Mouse (Mus musculus) CH12.LX (cell line): Measurements from ENCODE around the gene Siae. TPM values are rescaled to one million over a fixed set of nuclear protein-coding genes. Genes with fewer than 3 reads are reported as not detected.

ENCODE experiments used
- DNase-seq: peaks from one replicate; pipeline ENCODE4 v3.0.0-alpha.2; 2013; ENCODE audit errors: extremely low read depth
- H3K27ac ChIP-seq: 2 replicates; pipeline ENCODE4 v1.5.1; 2012; ENCODE audit warnings: low read depth, mild to moderate bottlenecking, control low read depth, moderate library complexity; ENCODE audit not compliant: insufficient read depth
- H3K27me3 ChIP-seq: replicated peaks from 2 replicates; pipeline ENCODE3; 2012; ENCODE audit warnings: inconsistent platforms
- H3K36me3 ChIP-seq, 2 experiments: replicated peaks in 1 of 2; 2 replicates each; pipeline versions ENCODE3 to v1.6.1; 2012; ENCODE audit warnings: inconsistent platforms in 1 of 2, low read length in 1 of 2, mild to moderate bottlenecking in 1 of 2, mixed read lengths in 1 of 2, moderate library complexity in 1 of 2; ENCODE audit not compliant: control insufficient read depth in 1 of 2, insufficient read depth in 1 of 2
- H3K4me1 ChIP-seq, 2 experiments: 2 replicates each; pipeline ENCODE4 v1.6.1; 2012; ENCODE audit warnings: inconsistent platforms in 1 of 2, moderate library complexity in 1 of 2; ENCODE audit not compliant: insufficient read depth in 2 of 2, control insufficient read depth in 1 of 2
- H3K4me2 ChIP-seq: 2 replicates; pipeline ENCODE4 v1.6.1; 2012; ENCODE audit warnings: low read depth, mild to moderate bottlenecking, control low read depth; ENCODE audit not compliant: poor library complexity, insufficient read depth, severe bottlenecking
- H3K4me3 ChIP-seq, 3 experiments: fragments of 150-350 bp in 1 of 3; sonication (generic) in 1 of 3; replicated peaks in 1 of 3; 2 replicates each; pipeline versions ENCODE3 to v1.5.1; 2011 to 2012; ENCODE audit warnings: low read depth in 2 of 3, low read length in 2 of 3, mild to moderate bottlenecking in 2 of 3, moderate library complexity in 2 of 3, control low read depth in 1 of 3, improper control_type of control experiment in 1 of 3, inconsistent platforms in 1 of 3, mixed read lengths in 1 of 3; ENCODE audit not compliant: poor library complexity in 1 of 3
- H3K79me2 ChIP-seq: replicated peaks from 2 replicates; pipeline ENCODE4 v1.6.1; 2012; ENCODE audit warnings: mild to moderate bottlenecking, moderate library complexity; ENCODE audit not compliant: control insufficient read depth, poor library complexity, insufficient read depth, severe bottlenecking; ENCODE audit errors: extremely low read depth
- H3K9ac ChIP-seq: 2 replicates; pipeline ENCODE4 v1.6.1; 2012; ENCODE audit warnings: low read depth, mild to moderate bottlenecking, control low read depth, moderate library complexity; ENCODE audit not compliant: insufficient read depth
- H3K9me3 ChIP-seq: replicated peaks from 2 replicates; pipeline ENCODE3; 2012; ENCODE audit warnings: low read length, inconsistent platforms, mixed read lengths
- CHD1 ChIP-seq: IDR thresholded peaks from 2 replicates; pipeline ENCODE4 v1.6.1; 2012; ENCODE audit warnings: low read depth, low read length, improper control_type of control experiment, inconsistent platforms
- CHD2 ChIP-seq: IDR thresholded peaks from 2 replicates; pipeline ENCODE4 v1.6.1; 2011; ENCODE audit warnings: low read length, improper control_type of control experiment
- CTCF ChIP-seq, 2 experiments: IDR thresholded peaks in 1 of 2; conservative IDR thresholded peaks in 1 of 2; 2 replicates each; pipeline ENCODE4 v1.5.1; 2011 to 2012; ENCODE audit warnings: low read depth in 2 of 2, low read length in 2 of 2, improper control_type of control experiment in 1 of 2, inconsistent platforms in 1 of 2, mild to moderate bottlenecking in 1 of 2, moderate library complexity in 1 of 2
- E2F4 ChIP-seq: IDR thresholded peaks from 2 replicates; pipeline ENCODE4 v1.6.1; 2011; ENCODE audit warnings: low read depth, low read length, improper control_type of control experiment; ENCODE audit not compliant: insufficient replicate concordance
- ELF1 ChIP-seq: IDR thresholded peaks from 2 replicates; pipeline ENCODE4 v1.6.1; 2014; ENCODE audit warnings: low read depth, mild to moderate bottlenecking, inconsistent platforms, low read length, improper control_type of control experiment
- EP300 ChIP-seq: IDR thresholded peaks from 2 replicates; pipeline ENCODE4 v1.6.1; 2011; ENCODE audit warnings: low read length, improper control_type of control experiment
- ETS1 ChIP-seq: conservative IDR thresholded peaks from 2 replicates; pipeline ENCODE4 v1.6.1; 2012; ENCODE audit warnings: low read depth, mild to moderate bottlenecking, inconsistent platforms, low read length, improper control_type of control experiment, moderate library complexity
- GABPA ChIP-seq: IDR thresholded peaks from 2 replicates; pipeline ENCODE4 v1.6.1; 2012; ENCODE audit warnings: low read depth, low read length, improper control_type of control experiment, inconsistent platforms; ENCODE audit not compliant: insufficient replicate concordance
- MAZ ChIP-seq: IDR thresholded peaks from 2 replicates; pipeline ENCODE4 v1.6.1; 2012; ENCODE audit warnings: low read depth, mild to moderate bottlenecking, inconsistent platforms, low read length, improper control_type of control experiment, moderate library complexity
- MXI1 ChIP-seq: IDR thresholded peaks from 2 replicates; pipeline ENCODE4 v1.6.1; 2011; ENCODE audit warnings: mild to moderate bottlenecking, low read depth, low read length, improper control_type of control experiment
- NELFE ChIP-seq: IDR thresholded peaks from 2 replicates; pipeline ENCODE4 v1.6.1; 2011; ENCODE audit warnings: low read depth, low read length, improper control_type of control experiment
- RCOR1 ChIP-seq: conservative IDR thresholded peaks from 2 replicates; pipeline ENCODE4 v1.6.1; 2012; ENCODE audit warnings: low read depth, mild to moderate bottlenecking, inconsistent platforms, low read length, improper control_type of control experiment
- SIN3A ChIP-seq: IDR thresholded peaks from 2 replicates; pipeline ENCODE4 v1.6.1; 2012; ENCODE audit warnings: low read length, improper control_type of control experiment, inconsistent platforms
- TBP ChIP-seq: conservative IDR thresholded peaks from 2 replicates; pipeline ENCODE4 v1.6.1; 2011; ENCODE audit warnings: low read depth, low read length, improper control_type of control experiment
- TCF12 ChIP-seq: IDR thresholded peaks from 2 replicates; pipeline ENCODE4 v1.6.1; 2014; ENCODE audit warnings: low read depth, mild to moderate bottlenecking, inconsistent platforms, low read length, improper control_type of control experiment
- USF1 ChIP-seq: IDR thresholded peaks from 2 replicates; pipeline ENCODE4 v1.6.1; 2014; ENCODE audit warnings: low read depth, mild to moderate bottlenecking, inconsistent platforms, low read length, improper control_type of control experiment
- ZC3H11A ChIP-seq: IDR thresholded peaks from 2 replicates; pipeline ENCODE4 v1.6.1; 2012; ENCODE audit warnings: low read depth, mild to moderate bottlenecking, inconsistent platforms, low read length, improper control_type of control experiment
- ZMIZ1 ChIP-seq: IDR thresholded peaks from 2 replicates; pipeline ENCODE4 v1.6.1; 2012; ENCODE audit warnings: low read depth, mild to moderate bottlenecking, inconsistent platforms, low read length, improper control_type of control experiment
- dilution Hi-C: fragments of 300-500 bp; cut with MboI; formaldehyde crosslinking; loops from 2 replicates; pipeline ENCODE4 v1.14.3; 2020; ENCODE audit warnings: low sequenced_read_pairs; ENCODE audit not compliant: extremely low pct_unique_long_range_greater_than_20kb, extremely low pct_ligation_motif_present
- in situ Hi-C: fragments of 300-500 bp; cut with MboI; formaldehyde crosslinking; loops from 3 replicates; pipeline ENCODE4 v1.14.3; 2019; ENCODE audit warnings: low sequenced_read_pairs, low pct_ligation_motif_present, low pct_unique_long_range_greater_than_20kb, mixed read lengths
- polyA plus RNA-seq: library from polyadenylated mRNA; unstranded; fragments of >175 nt; gene quantifications from 2 replicates; pipeline ENCODE4 v1.2.1, GENCODE M21; 2012; ENCODE audit warnings: low read depth; ENCODE audit not compliant: insufficient read length
- total RNA-seq, 2 experiments: library from RNA; depleted of rRNA; stranded (reverse); fragments of 300-350 nt in 1 of 2; fragments of >200 nt in 1 of 2; gene quantifications; 2 replicates each; pipeline ENCODE4 v1.2.3; 2012 to 2014

Gene Siae
- total and polyA plus RNA-seq, 3 experiments = 6.2 to 8.6 (median 7.9) TPM

DNA sequence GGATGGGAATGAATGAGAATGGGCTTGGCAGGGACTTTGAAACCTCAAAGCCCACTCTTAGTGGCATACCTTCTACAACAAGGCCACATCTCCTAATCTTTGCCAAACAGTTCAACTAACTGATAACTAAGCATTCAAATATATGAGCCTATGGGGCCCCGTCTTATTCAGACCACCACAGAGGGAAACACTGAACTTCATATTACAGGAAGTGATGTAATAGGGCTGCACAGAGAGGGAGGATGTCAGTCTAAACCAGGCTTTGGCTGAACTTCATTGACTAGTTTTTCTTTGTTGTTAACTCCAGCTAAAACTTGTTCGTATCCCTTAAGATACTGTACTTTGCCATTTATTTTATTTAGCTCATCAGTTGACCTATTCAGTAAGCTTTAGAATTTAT, 74.4 kb downstream of the Siae start:
- H3K27me3 ChIP-seq = no peaks in the 10 kb centered on the region
- H3K4me1 ChIP-seq = peaks cover 13 to 52% of the 10 kb centered on the region in 2 experiments
- TF ChIP-seq ETS1 (no peak), CTCF (conservative IDR thresholded peaks at IDR 0.05 in 1 of 2, IDR thresholded peaks at IDR 0.05 in 1 of 2; ENCODE audit: low read depth in 2 of 2, low read length in 2 of 2) (no peak), NELFE (no peak), RCOR1 (no peak), ZMIZ1 (no peak), E2F4 (no peak), ELF1 (no peak), MXI1 (no peak), MAZ (no peak), SIN3A (no peak)
- no peak overlapping the region for H3K4me3 ChIP-seq
- H3K4me2 ChIP-seq = no peak overlapping the region
- no peaks in the 10 kb centered on the region for H3K79me2 ChIP-seq
- H3K9me3 ChIP-seq = no peaks in the 10 kb centered on the region
- dilution Hi-C loops (no loop called here), in situ Hi-C loops (loop anchor here (10.0 kb wide), 2 partner anchors 85 to 205 kb away; no protein-coding TSS in a partner anchor)
- DNase-seq = no peak
- H3K9ac ChIP-seq = no peak overlapping the region
- H3K27ac ChIP-seq = no peak overlapping the region
- H3K36me3 ChIP-seq = peaks cover 0 to 19% of the 10 kb centered on the region in 2 experiments

- Histone ChIP-seq H3K4me2 (no peak overlapping the region), H3K4me3 (no peak overlapping the region), H3K9me3 (no peaks in the 10 kb centered on the region), H3K4me1 (peaks cover 0 to 48% of the 10 kb centered on the region in 2 experiments; a peak in 3 of 4 replicates), H3K9ac (no peak overlapping the region), H3K79me2 (no peaks in the 10 kb centered on the region), H3K27ac (no peak overlapping the region), H3K36me3 (peaks cover 0 to 19% of the 10 kb centered on the region in 2 experiments), H3K27me3 (no peaks in the 10 kb centered on the region)
- DNase-seq = no peak
- in situ Hi-C loops (no loop called here), dilution Hi-C loops (no loop called here)
- TF ChIP-seq E2F4 (no peak), NELFE (no peak), ZC3H11A (no peak), CHD1 (no peak), GABPA (no peak), TCF12 (no peak), EP300 (no peak), CHD2 (no peak), ZMIZ1 (no peak), CTCF (conservative IDR thresholded peaks at IDR 0.05 in 1 of 2, IDR thresholded peaks at IDR 0.05 in 1 of 2; ENCODE audit: low read depth in 2 of 2, low read length in 2 of 2) (no peak), TBP (no peak), USF1 (no peak)
Observed at GRCm38 (mm10) chr9:37632305-37632704, 76.8 kb downstream of the Siae start.
